Mouse (Mus musculus) gastrocnemius, adult 8-10 months (tissue): Measurements from ENCODE around the gene Rhov. TPM values are rescaled to one million over a fixed set of nuclear protein-coding genes. Genes with fewer than 3 reads are reported as not detected.

ENCODE experiments used
- DNase-seq, 2 experiments: peaks; one replicate each; pipeline ENCODE4 v3.0.0; 2022; ENCODE audit warnings: low spot score in 2 of 2
- total RNA-seq, 4 experiments: library from RNA; stranded (reverse); gene quantifications; 2 replicates each; pipeline ENCODE4 v1.2.4; 2022

The Rhov gene
- total RNA-seq, 4 experiments from 2014 or later, result not detected

- DNase-seq, result no peak
Measured at GRCm38 (mm10) chr2:119292281-119292680, 21.2 kb upstream of the Rhov start.

DNA sequence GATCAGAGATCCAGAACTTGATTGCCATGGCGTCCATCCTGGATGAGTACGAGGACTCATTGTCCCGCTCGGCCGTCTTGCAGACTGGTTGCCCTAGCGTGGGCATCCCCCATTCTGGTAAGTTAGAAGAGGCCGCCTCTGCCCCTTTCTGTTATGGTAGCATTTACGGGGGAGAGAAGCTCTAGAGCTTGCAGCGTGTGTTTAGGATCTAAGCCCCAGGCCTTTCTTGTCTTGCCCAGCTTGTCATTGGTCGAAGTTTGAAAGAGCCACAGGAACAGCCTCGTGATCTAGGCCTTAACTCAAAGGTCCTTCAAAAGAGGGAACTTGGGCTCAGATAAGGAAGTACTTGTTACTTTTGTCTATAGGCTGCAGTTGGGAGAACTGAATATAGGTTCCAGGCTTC lies 17.9 kb upstream of the Rhov start:
- DNase-seq, result no peak

DNA sequence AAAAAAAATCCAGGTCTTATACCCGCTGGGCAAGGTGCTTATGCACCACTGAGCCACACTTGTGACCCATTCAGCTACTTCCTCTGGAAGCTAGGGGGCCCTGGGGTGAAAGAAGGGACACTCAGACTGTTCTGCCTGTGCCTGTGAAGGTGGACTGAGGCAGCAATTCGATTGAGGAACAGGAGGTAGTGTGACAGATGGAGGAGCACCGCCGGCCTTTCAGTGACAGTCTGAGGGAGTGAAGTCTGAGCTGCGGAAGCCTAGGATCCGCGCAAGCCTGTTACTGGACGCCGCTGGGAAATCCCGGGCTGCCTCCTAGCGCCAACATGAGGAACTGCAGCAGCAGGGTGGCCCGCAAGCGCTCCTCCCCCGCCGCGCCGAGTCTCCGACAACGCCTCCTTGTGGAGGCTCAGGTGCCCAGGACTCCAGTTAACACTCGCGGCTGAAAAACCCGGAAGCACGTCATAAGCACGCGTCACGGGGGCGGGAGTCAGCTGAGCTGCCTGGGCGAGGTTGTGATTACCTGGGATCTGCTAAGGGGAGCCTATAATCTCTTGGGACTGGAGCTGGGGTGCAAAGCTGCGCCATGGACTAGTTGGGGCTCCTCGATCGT lies 17.3 kb upstream of the Rhov start, which contains the start of gene Vps18:
Gene Vps18 (plus strand): TSS at position 471 of the 613 bp plus-strand sequence.
- peak; percentile 92 to 94 for DNase-seq

GRCm38 (mm10) chr2:119287372-119287771 lies 16.3 kb upstream of the Rhov start:
- no peak for DNase-seq

DNA sequence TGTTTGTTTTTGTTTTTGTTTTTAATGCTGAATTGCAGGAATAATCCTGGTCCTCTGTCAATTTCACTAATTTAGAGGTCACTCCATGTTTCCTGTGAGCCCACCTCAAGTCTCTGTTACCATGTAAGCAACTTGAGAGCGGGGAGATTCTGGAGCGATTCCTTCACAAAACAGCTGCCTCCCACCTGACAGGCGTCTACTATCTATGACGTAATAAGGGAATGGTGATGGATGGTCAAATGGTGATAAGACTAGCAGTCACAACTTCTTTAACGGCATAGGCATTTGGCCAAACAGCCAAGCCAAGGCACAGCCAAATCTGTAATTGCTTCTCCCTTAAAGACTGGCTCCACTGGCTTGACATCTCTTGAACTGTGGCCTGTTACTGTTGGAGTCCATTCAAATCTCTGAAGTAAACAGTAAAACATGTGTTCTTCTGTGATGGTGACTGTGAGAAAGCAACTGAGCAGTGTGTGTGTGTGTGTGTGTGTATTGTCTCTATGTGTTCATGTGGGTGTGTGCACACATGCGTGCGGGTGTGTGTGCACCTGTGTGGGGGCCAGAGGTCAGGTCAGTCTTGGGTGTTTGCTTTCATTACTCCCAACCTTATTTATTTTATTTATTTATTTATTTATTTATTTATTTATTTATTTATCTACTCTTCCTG lies 11.0 kb upstream of the Rhov start:
- no peak for DNase-seq

DNA sequence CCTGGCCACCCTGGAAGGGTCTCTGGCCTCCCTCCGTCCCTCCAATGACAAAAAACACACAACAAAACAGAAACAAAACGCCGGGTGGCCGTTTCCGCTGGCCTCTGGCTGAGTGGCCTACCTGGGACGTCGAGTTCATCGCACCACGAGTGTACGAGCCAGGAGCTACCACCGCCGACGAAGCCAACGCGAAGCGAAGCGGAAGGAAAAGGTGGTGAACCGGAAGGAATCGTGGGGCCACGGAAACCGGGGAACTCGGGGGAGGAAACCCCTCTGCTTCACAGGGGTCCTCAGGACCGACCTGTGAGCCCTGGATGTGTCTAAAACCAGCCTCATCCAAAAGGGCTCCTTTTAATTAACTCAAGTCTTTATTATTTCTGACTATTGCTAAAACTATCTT lies 6.7 kb upstream of the Rhov start:
- no peak for DNase-seq

- DNase-seq, result no peak
Measured at GRCm38 (mm10) chr2:119276926-119277325, 5.9 kb upstream of the Rhov start.

DNA sequence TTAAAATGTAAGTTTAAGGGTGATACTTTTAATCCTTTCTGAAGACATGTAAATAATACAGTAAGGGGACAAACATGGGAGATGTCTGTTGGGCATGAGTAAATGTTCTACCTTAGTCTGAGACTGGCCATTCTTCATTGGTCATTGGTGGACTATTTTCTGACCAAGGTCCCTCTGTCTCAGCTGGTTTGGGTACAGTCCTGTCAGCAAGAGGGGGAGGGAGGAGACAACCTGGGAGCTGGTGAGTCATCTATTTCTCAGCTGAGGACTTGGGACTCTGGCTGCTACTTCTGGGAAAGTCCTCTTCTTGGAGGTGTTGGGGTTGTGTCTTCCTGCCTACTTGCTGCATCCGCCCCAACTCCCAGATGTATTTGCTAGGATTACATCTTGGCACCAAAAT lies 3.1 kb upstream of the Rhov start:
- no peak for DNase-seq

DNA sequence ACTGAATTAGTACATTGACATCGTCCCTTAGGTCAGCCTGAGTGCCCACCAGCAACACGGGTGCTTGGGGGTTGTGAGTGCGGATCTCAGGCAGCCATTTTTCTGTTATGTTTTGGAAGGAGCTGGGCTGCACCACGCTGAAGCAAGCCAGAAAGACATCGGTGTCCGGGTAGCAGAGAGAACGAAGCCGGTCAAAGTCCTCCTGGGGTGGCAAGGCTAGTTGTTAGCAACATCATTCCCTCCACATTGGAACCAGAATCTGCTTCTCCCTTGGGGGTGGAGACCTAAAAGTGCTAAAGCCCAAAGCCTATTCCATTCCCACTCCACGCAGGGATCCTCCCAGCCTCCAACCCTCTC lies 808 bp downstream of the Rhov start:
- DNase-seq, result no peak

DNA sequence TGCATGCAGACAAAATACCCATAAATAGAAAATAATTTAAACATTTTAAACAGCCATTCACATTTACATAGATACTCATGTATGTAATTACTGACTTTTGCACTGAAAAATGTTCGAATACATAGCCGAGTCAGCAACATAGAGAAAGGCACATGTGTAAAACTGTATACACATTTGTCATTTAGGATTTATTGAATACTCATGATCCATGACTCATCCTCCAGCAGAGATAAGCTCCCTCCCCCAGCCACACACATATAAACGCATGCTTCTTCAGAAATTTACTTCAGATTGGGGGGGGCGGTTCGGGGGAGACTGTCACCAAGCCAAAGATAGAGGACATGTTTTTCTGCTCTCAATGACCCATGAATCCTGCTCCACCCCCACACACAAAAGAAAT lies 7.3 kb downstream of the Rhov start:
- DNase-seq, result no peak

- DNase-seq, result peak; percentile 69 to 85
Measured at GRCm38 (mm10) chr2:119262978-119263377, 8.1 kb downstream of the Rhov start.

GRCm38 (mm10) chr2:119261326-119261725 lies 9.7 kb downstream of the Rhov start:
- no peak for DNase-seq

- no peak for DNase-seq
Measured at GRCm38 (mm10) chr2:119260518-119260917, 10.6 kb downstream of the Rhov start.

- no peak for DNase-seq
Measured at GRCm38 (mm10) chr2:119254976-119255375, 16.1 kb downstream of the Rhov start.

DNA sequence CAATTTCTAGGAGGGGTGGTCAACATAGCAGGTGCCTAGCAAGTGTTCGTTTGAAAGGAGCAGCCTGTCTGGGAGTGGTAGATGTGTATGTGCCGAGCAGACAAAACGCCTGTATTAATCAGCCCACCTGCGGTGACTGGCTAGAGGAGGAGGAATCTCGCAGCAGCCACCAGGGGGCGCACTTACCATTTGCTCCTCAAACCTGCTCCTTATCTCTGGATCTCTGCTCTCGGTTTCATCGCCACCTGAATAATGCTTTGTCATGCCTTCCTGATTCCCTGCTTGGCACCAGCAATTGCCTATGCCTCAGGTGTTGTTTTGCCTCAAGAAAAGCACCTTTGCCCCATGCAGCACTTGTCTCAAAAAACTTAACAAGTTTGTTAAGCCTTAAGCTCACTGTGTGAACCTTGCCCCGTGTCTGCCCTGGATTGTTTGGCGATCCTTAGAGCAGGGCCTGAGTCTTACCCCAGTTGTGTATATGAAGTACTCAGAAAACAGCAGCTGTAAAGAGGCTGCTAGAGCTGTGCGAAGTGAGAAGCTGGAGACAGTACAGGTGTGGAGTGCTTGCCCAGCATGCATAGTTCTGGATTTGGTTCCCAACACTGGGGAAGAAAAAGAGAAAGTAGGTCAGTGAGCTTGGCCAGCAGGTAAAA lies 20.1 kb downstream of the Rhov start:
- peak; percentile 65 to 71 for DNase-seq

DNA sequence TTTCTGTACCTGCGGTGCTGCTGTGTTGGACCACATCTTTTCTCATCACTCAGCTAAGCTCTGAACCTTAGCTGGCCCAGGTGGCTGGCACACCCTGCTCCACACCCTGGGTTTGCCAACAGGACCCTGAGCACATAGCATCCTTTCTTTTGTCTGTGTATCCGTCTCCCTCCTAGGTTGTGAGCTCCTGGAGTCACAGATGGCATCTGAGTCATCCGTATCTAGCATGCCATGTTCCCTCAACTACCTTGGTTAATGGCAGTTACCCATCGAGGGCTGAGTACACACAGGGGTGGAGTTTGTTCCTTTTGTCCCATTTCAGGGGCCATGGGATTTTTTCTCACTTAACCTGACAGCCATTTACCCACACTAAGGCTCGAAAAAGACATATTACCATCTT lies 20.7 kb downstream of the Rhov start:
- DNase-seq, result no peak

GRCm38 (mm10) chr2:119249592-119250061 lies 21.4 kb downstream of the Rhov start:
- DNase-seq, result no peak

DNA sequence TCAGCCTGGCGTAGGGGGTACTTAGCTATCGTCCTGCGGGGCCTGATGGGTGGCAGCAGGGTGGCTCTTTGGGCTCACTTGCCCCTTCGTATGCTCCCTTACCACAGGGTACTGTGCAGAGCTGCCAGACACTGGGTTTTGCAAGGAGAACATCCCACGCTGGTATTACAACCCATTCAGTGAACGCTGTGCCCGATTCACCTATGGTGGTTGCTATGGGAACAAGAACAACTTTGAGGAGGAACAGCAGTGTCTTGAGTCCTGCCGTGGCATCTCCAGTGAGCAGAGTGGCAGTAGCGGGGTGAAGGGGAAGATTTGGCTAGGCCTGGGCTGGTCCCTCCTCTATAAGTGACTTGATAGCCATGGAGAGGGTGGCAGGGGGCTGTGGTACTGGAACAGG lies 23.2 kb downstream of the Rhov start:
- DNase-seq, result no peak

DNA sequence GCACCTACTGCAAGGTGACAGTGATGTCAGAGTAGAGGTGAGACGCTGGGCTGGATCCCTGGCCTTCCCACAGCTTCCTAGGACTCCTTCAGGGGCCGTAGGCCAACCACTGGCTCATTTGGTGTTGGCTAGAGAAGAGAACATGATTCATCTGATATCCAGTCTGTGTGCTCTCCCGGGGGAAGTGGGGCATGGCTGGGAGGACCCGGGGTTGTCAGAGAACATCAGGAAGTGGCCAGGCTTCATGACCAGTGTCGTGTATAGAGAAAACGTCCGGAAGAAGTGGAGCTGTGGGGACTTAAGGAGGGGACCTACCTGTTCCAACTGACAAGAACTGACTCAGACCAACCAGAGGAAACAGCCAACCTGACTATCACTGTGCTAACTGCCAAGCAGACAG lies 25.8 kb downstream of the Rhov start:
- no peak for DNase-seq

GRCm38 (mm10) chr2:119242548-119242947 lies 28.5 kb downstream of the Rhov start:
- DNase-seq, result no peak

DNA sequence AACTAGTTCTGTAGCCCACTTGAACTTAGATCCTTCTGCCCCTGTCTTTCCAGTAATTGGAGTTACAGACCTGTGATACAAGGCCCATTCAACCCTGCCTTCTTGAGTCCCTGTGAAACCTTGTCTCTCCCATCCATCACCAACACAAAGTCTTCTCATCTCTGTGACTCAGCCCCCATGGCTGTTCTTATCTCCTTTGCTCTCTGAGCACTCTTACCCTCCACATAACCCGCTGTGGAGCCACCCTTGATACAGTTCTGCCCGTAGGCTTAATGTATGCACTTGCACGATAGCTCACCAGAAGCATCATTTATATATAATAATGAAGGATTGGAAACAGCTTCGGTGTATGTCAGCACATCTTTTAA lies 30.3 kb downstream of the Rhov start:
- DNase-seq, result no peak

GRCm38 (mm10) chr2:119240075-119240818 lies 30.8 kb downstream of the Rhov start:
- DNase-seq, result no peak
